In the genomic region with DNA sequence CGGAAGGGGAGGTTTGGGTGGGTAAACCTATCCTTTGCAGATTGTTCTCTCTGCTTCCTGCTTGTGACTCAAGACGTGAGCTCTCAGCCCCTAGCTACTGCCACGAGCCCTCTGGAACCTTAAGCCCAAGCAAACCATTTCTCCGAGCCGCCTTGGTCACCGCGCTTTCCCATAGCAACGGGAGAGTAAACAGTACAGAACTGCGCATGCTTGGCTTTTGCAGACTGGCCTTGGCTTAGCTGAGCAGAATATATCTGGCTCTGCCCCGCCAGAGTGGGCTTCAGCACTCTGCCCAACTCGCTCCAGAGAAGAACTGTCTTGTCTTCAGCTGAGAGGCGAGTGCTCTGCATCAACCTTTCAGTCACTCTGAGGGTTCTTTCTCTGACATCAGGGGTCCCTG, we compare ENCODE assay signal across 11 mouse cellular contexts.
DNase-seq lines count a peak whose midpoint lies in the region; ATAC-seq and TF ChIP-seq lines count a peak whose summit lies in the region.
"Had no signal": no experiment of that assay in that cellular context is flagged by ENCODE, and none has a peak within 500 bp of the region (broad histone marks: within the 10 kb centered on the region; RNA-seq: fewer than 3 reads in every experiment).

No protein-coding gene starts in this region.

- no peak overlapping the region for H3K27ac ChIP-seq in lung, embryonic 14.5 days (ENCODE audit: low read depth)
- no peak overlapping the region for H3K27ac ChIP-seq in midbrain, embryonic 13.5 days
- no peak overlapping the region for H3K27ac ChIP-seq in heart, embryonic 11.5 days (ENCODE audit: low read depth, low read length)
- H3K27ac ChIP-seq: limb, embryonic 13.5 days had no signal

- H3K27me3 ChIP-seq in lung, embryonic 14.5 days (ENCODE audit: insufficient read depth, low read length): no peaks in the 10 kb centered on the region
- H3K27me3 ChIP-seq in midbrain, embryonic 13.5 days: no peaks in the 10 kb centered on the region
- H3K27me3 ChIP-seq in heart, embryonic 11.5 days (ENCODE audit: control insufficient read depth, insufficient read depth, low read length): 0 out of 2 replicates have a peak, but pooled peaks cover 3% of the 10 kb centered on the region

- no peaks in the 10 kb centered on the region for H3K9me3 ChIP-seq in lung, embryonic 14.5 days (ENCODE audit: low read depth, low read length)
- no peaks in the 10 kb centered on the region for H3K9me3 ChIP-seq in midbrain, embryonic 13.5 days
- H3K9me3 ChIP-seq in heart, embryonic 11.5 days (replicated peaks; ENCODE audit: control insufficient read depth, low read length): no peaks in the 10 kb centered on the region
- H3K9me3 ChIP-seq: limb, embryonic 13.5 days had no signal

- H3K9ac ChIP-seq in lung, embryonic 14.5 days: no peak overlapping the region
- no peak overlapping the region for H3K9ac ChIP-seq in midbrain, embryonic 13.5 days (replicated peaks)
- H3K9ac ChIP-seq in heart, embryonic 11.5 days (ENCODE audit: low read depth, low read length): no peak overlapping the region
- H3K9ac ChIP-seq: limb, embryonic 13.5 days had no signal

- ATAC-seq in lung, embryonic 14.5 days (ENCODE audit: insufficient read depth): peak; percentile 69; the same call in 1 of the 2 replicates
- ATAC-seq in midbrain, embryonic 13.5 days: peak; percentile 63; the same call in 1 of the 2 replicates
- no peak for ATAC-seq in heart, embryonic 11.5 days (replicated peaks; ENCODE audit: insufficient number of reproducible peaks, low FRiP score, low TSS enrichment)

- peak overlapping the region; percentile 11; the same call in 1 of the 2 replicates for H3K4me2 ChIP-seq in lung, embryonic 14.5 days
- no peak overlapping the region for H3K4me2 ChIP-seq in midbrain, embryonic 13.5 days (replicated peaks)
- H3K4me2 ChIP-seq in heart, embryonic 11.5 days: no peak overlapping the region
- H3K4me2 ChIP-seq: limb, embryonic 13.5 days had no signal

- no peak overlapping the region for H3K4me3 ChIP-seq in lung, embryonic 14.5 days (ENCODE audit: low read depth, low read length)
- no peak overlapping the region for H3K4me3 ChIP-seq in midbrain, embryonic 13.5 days (replicated peaks)
- no peak overlapping the region for H3K4me3 ChIP-seq in heart, embryonic 11.5 days (ENCODE audit: low read depth, low read length)
- H3K4me3 ChIP-seq: limb, embryonic 13.5 days; megakaryocyte, embryonic 14.5 days had no signal

- DNase-seq in embryo, embryonic 11 days: peak; percentile 24
- DNase-seq in embryo, embryonic 9.5 days (ENCODE audit: extremely low spot score): no peak
- peak; percentile 68 for DNase-seq in lung, embryonic 14.5 days
- DNase-seq in lung, postnatal 25 days (ENCODE audit: low spot score): no peak
- peak; percentile 25 for DNase-seq in adrenal gland, adult 18-20 months (ENCODE audit: low spot score in 2 of 2)
- DNase-seq in B cell, adult 2 months: no peak
- DNase-seq: heart, adult 11 months had no signal

- no peak for TF ChIP-seq CTCF in lung, embryonic 14.5 days (IDR thresholded peaks at IDR 0.05; ENCODE audit: low read depth)

- 28% methylated on average over 12 of the region's 12 CpGs for WGBS in lung, embryonic 14.5 days
- 58% methylated on average over 12 of the region's 12 CpGs for WGBS in midbrain, embryonic 13.5 days
- 54% methylated on average over 12 of the region's 12 CpGs for WGBS in heart, embryonic 11.5 days (ENCODE audit: insufficient replicate concordance)

- no peaks in the 10 kb centered on the region for H3K36me3 ChIP-seq in lung, embryonic 14.5 days (ENCODE audit: insufficient read depth)
- H3K36me3 ChIP-seq in midbrain, embryonic 13.5 days: no peaks in the 10 kb centered on the region
- H3K36me3 ChIP-seq in heart, embryonic 11.5 days (ENCODE audit: control insufficient read depth, insufficient read depth, low read length): no peaks in the 10 kb centered on the region
- H3K36me3 ChIP-seq: limb, embryonic 13.5 days had no signal

- H3K4me1 ChIP-seq in lung, embryonic 14.5 days (ENCODE audit: insufficient read depth): peaks cover 5% of the 10 kb centered on the region; the same call in 1 of the 2 replicates
- H3K4me1 ChIP-seq in midbrain, embryonic 13.5 days (replicated peaks): peaks cover 36% of the 10 kb centered on the region
- no peaks in the 10 kb centered on the region for H3K4me1 ChIP-seq in heart, embryonic 11.5 days (ENCODE audit: control insufficient read depth, insufficient read depth, low read length)

Comparison
In these comparisons a context has a peak if more than half of its experiments do, and no peak if none do; other contexts are left out.
1. DNase-seq: peak in embryo, embryonic 11 days (single experiment), lung, embryonic 14.5 days (single experiment) and adrenal gland, adult 18-20 months (2 of 2); none in embryo, embryonic 9.5 days (single experiment), lung, postnatal 25 days (single experiment) and B cell, adult 2 months (0 of 2).